Mouse (Mus musculus) intestine, postnatal 0 days (tissue): ENCODE data around the gene 1600002K03Rik. TPM values are rescaled to one million over a fixed set of nuclear protein-coding genes. Genes with fewer than 3 reads are reported as not detected.

Experiments
- ATAC-seq: fragments of 200-750 bp; cut with Nextera tagmentation; 2 replicates; pipeline ENCODE4 v1.8.0; 2017; ENCODE audit warnings: mild to moderate bottlenecking, moderate TSS enrichment, moderate library complexity
- H3K27ac ChIP-seq: fragments of 300-500 bp; sonication (generic); 2 replicates; pipeline ENCODE4 v1.5.1; 2014; ENCODE audit warnings: mild to moderate bottlenecking, low read depth, low read length, moderate library complexity
- H3K27me3 ChIP-seq: fragments of 300-500 bp; sonication (generic); replicated peaks from 2 replicates; pipeline ENCODE4 v1.6.1; 2014; ENCODE audit warnings: low read length, mixed read lengths; ENCODE audit not compliant: control insufficient read depth, insufficient read depth
- H3K36me3 ChIP-seq: fragments of 300-500 bp; sonication (generic); 2 replicates; pipeline ENCODE4 v1.6.1; 2014; ENCODE audit warnings: mild to moderate bottlenecking, moderate library complexity; ENCODE audit not compliant: control insufficient read depth, insufficient read depth
- H3K4me1 ChIP-seq: fragments of 300-500 bp; sonication (generic); replicated peaks from 2 replicates; pipeline ENCODE4 v1.6.1; 2014; ENCODE audit warnings: antibody characterized with exemption, low read length, mixed read lengths; ENCODE audit not compliant: control insufficient read depth, insufficient read depth
- H3K4me2 ChIP-seq: fragments of 300-500 bp; sonication (generic); replicated peaks from 2 replicates; pipeline ENCODE4 v1.6.1; 2014; ENCODE audit warnings: low read depth, mild to moderate bottlenecking, moderate library complexity
- H3K4me3 ChIP-seq: fragments of 300-500 bp; sonication (generic); 2 replicates; pipeline ENCODE4 v1.5.1; 2014; ENCODE audit warnings: low read depth, low read length
- H3K9ac ChIP-seq: fragments of 300-500 bp; sonication (generic); 2 replicates; pipeline ENCODE4 v1.6.1; 2014; ENCODE audit warnings: mild to moderate bottlenecking, low read depth, low read length
- H3K9me3 ChIP-seq: fragments of 300-500 bp; sonication (generic); 2 replicates; pipeline ENCODE4 v1.6.1; 2016; ENCODE audit warnings: mixed run types; ENCODE audit not compliant: control insufficient read depth
- CTCF ChIP-seq: sonication (generic); IDR thresholded peaks from 2 replicates; pipeline ENCODE4 v1.5.1; 2016; ENCODE audit warnings: low read depth, mild to moderate bottlenecking, control low read depth, antibody characterized with exemption, moderate library complexity
- WGBS: fragments of 180-500 bp; shearing (Covaris S2); extraction: QIAGEN DNeasy Blood & Tissue Kit; methylation state at CpG from one replicate; pipeline ENCODE4 v1.1.7; 2014; 5-methylcytosine and 5-hydroxymethylcytosine counted together
- polyA plus RNA-seq: library from polyadenylated mRNA; unstranded; fragments of >200 nt; fragmentation: Nextera tagmentation; extraction: Ambion mirVana; gene quantifications from 2 replicates; pipeline ENCODE4 v1.2.1, GENCODE M21; 2015

Gene 1600002K03Rik
- polyA plus RNA-seq, 1 experiment from 2014 or later = 13.9 TPM

GRCm38 (mm10) chr10:80187739-80188138 is 15.0 kb downstream of the 1600002K03Rik start:
- Histone ChIP-seq H3K4me2 (no peak overlapping the region), H3K27ac (no peak overlapping the region), H3K27me3 (peaks cover 27% of the 10 kb centered on the region), H3K9me3 (no peaks in the 10 kb centered on the region), H3K9ac (no peak overlapping the region), H3K4me1 (no peaks in the 10 kb centered on the region), H3K4me3 (no peak overlapping the region), H3K36me3 (peaks cover 3% of the 10 kb centered on the region; the same call in 1 of the 2 replicates)
- no peak for TF ChIP-seq CTCF
- 93% methylated on average over 10 of the region's 10 CpGs for WGBS
- no peak for ATAC-seq

- no peak overlapping the region for H3K27ac ChIP-seq
- ATAC-seq = no peak
- H3K4me1 ChIP-seq = no peaks in the 10 kb centered on the region
- no peaks in the 10 kb centered on the region for H3K9me3 ChIP-seq
- peaks cover 27% of the 10 kb centered on the region for H3K27me3 ChIP-seq
- peaks cover 3% of the 10 kb centered on the region; the same call in 1 of the 2 replicates for H3K36me3 ChIP-seq
- H3K9ac ChIP-seq = no peak overlapping the region
- 84% methylated on average over 15 of the region's 15 CpGs for WGBS
- no peak for TF ChIP-seq CTCF
- no peak overlapping the region for H3K4me3 ChIP-seq
- H3K4me2 ChIP-seq = no peak overlapping the region
Measured at GRCm38 (mm10) chr10:80188453-80189024, 15.8 kb downstream of the 1600002K03Rik start.

- Histone ChIP-seq H3K9me3 (no peaks in the 10 kb centered on the region), H3K36me3 (peaks cover 3% of the 10 kb centered on the region; the same call in 1 of the 2 replicates), H3K9ac (no peak overlapping the region), H3K4me3 (peak overlapping the region; percentile 42), H3K4me2 (peak overlapping the region; percentile 71), H3K27ac (no peak overlapping the region; the same call in 1 of the 2 replicates), H3K27me3 (peaks cover 27% of the 10 kb centered on the region), H3K4me1 (no peaks in the 10 kb centered on the region)
- 26% methylated on average over 21 of the region's 21 CpGs for WGBS
- TF ChIP-seq CTCF = no peak
- ATAC-seq = no peak
Measured at GRCm38 (mm10) chr10:80189999-80190398, 17.3 kb downstream of the 1600002K03Rik start.

GRCm38 (mm10) chr10:80190491-80191051 is 17.8 kb downstream of the 1600002K03Rik start:
- TF ChIP-seq CTCF = no peak
- H3K9ac ChIP-seq = no peak overlapping the region
- H3K36me3 ChIP-seq = peaks cover 3% of the 10 kb centered on the region; the same call in 1 of the 2 replicates
- WGBS = 2% methylated on average over 48 of the region's 48 CpGs
- no peak overlapping the region for H3K27ac ChIP-seq
- no peaks in the 10 kb centered on the region for H3K9me3 ChIP-seq
- H3K4me1 ChIP-seq = no peaks in the 10 kb centered on the region
- peak overlapping the region; percentile 71 for H3K4me2 ChIP-seq
- peak overlapping the region; percentile 42 for H3K4me3 ChIP-seq
- peaks cover 27% of the 10 kb centered on the region for H3K27me3 ChIP-seq
- no peak for ATAC-seq

- no peak overlapping the region for H3K4me3 ChIP-seq
- TF ChIP-seq CTCF = no peak
- no peak overlapping the region for H3K4me2 ChIP-seq
- H3K9ac ChIP-seq = no peak overlapping the region
- H3K27me3 ChIP-seq = peaks cover 27% of the 10 kb centered on the region
- 85% methylated on average over 6 of the region's 6 CpGs for WGBS
- H3K9me3 ChIP-seq = no peaks in the 10 kb centered on the region
- H3K27ac ChIP-seq = no peak overlapping the region
- ATAC-seq = no peak
- no peaks in the 10 kb centered on the region for H3K36me3 ChIP-seq
- no peaks in the 10 kb centered on the region for H3K4me1 ChIP-seq
Measured at GRCm38 (mm10) chr10:80193976-80194375, 21.2 kb downstream of the 1600002K03Rik start.

- ATAC-seq = no peak
- no peak overlapping the region for H3K27ac ChIP-seq
- H3K27me3 ChIP-seq = peaks cover 27% of the 10 kb centered on the region
- H3K4me2 ChIP-seq = no peak overlapping the region
- H3K4me1 ChIP-seq = no peaks in the 10 kb centered on the region
- H3K4me3 ChIP-seq = no peak overlapping the region
- H3K9me3 ChIP-seq = no peaks in the 10 kb centered on the region
- no peak overlapping the region for H3K9ac ChIP-seq
- 62% methylated on average over 8 of the region's 8 CpGs for WGBS
- H3K36me3 ChIP-seq = no peaks in the 10 kb centered on the region
- no peak for TF ChIP-seq CTCF
Measured at GRCm38 (mm10) chr10:80194441-80194840, 21.7 kb downstream of the 1600002K03Rik start.
